Mouse (Mus musculus): ENCODE results near the gene Hist3h2ba. TPM values are rescaled to one million over a fixed set of nuclear protein-coding genes. Genes with fewer than 3 reads are reported as not detected.
A peak's percentile ranks its signal among the peaks of the same experiment; 100 is the strongest.

Hist3h2ba gene
- total RNA-seq, 1 experiment from 2014 or later, result 12.7 TPM

DNA sequence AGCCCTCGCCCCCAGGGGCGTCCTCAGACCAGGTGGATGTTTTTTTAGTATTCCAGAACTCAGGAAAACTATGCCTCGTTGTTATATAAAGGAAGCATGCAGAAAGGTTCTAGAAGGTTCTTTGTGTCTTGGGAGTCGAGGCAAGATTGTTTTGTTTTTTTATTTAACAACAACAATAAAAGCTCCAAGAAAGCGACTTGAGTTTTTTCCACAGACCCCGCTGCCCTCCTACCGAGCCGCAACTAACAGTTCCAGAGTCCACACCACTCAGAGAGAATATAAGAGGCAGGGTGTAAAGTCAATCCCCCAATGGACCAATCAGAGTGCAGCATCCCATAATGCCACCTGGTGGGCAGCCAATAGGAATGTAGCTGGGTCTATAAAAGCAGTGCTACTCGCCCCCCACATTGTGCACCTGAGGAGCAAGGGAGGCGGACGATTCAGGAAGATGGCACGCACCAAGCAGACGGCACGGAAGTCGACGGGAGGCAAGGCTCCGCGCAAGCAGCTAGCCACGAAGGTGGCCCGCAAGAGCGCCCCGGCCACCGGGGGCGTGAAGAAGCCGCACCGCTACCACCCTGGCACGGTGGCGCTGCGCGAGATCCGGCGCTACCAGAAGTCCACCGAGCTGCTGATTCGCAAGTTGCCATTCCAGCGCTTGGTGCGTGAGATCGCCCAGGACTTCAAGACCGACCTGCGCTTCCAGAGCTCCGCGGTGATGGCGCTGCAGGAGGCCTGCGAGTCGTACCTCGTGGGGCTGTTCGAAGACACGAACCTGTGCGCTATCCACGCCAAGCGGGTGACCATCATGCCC, 12.9 kb downstream of the Hist3h2ba start:
- no peak for ATAC-seq (replicated peaks; ENCODE audit: low read depth, poor library complexity, severe bottlenecking)

DNA sequence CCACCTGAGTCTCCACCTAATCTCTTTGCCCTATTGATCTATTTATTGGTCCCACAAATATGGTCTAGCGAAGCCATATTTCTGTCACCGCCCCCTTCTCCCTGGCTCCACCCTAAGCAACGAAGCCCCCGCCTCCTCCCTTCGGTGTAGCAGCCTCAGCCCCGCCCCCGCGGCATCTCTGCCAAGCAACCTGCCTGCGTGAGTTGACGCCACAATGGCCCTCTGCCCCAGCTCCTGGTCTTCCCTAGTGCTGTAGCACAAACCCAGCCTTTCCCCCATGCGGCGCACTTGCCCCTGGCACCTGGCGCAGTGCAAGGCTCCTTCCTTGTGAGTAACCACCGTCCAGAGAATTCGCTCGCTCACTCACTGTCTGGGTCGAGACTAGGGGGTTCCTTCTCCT, 14.8 kb downstream of the Hist3h2ba start:
- no peak for ATAC-seq (replicated peaks; ENCODE audit: low read depth, poor library complexity, severe bottlenecking)

GRCm38 (mm10) chr11:58964216-58964615, 15.5 kb downstream of the Hist3h2ba start:
- no peak for ATAC-seq (replicated peaks; ENCODE audit: low read depth, poor library complexity, severe bottlenecking)

- 0 out of 2 replicates have a peak, but pooled peaks have one; percentile 13 for ATAC-seq (replicated peaks; ENCODE audit: low read depth, poor library complexity, severe bottlenecking)
These were observed 16.5 kb downstream of the Hist3h2ba start for GRCm38 (mm10) chr11:58965001-58965760.

DNA sequence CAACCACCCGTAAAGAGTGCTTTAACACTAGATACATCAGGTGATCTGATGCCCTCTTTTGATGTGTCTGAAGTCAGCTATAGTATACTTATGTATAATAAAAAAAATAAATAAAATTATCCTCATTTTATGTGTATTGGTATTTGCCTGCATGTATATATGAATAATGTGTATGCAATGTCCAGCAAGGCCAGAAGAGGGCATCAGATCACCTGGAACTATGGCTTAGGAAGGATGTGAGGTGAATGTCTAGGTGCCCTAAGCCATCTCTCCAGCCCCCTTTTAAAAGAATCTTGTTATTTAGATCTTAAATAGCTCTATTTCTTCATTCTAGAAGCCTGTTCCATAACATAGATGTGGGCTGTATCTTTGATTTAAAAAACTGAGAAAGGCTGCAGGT, 18.6 kb downstream of the Hist3h2ba start:
- 0 out of 2 replicates have a peak, but pooled peaks have one; percentile 34 for ATAC-seq (replicated peaks; ENCODE audit: low read depth, poor library complexity, severe bottlenecking)

- no peak for ATAC-seq (replicated peaks; ENCODE audit: low read depth, poor library complexity, severe bottlenecking)
These were observed 19.8 kb downstream of the Hist3h2ba start for GRCm38 (mm10) chr11:58968551-58968950.

DNA sequence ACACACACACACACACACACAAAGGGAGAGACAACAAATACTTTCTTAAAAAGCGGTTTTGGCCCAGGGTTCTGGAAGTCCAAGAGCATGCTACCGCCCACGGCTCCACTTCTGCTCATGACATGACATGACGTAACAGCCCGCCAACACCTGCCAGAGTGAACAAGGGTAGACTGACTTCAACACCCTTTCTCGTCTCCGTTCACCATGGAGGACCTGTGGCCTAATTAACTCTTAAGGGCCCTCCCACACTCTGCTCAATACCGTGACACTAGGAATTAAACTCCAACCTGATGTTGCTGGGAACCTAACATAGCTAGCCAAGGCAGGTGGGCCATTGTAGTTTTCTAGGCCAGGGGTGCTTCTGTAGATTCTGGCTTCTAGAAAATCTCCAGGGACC, 20.3 kb downstream of the Hist3h2ba start:
- ATAC-seq (replicated peaks; ENCODE audit: low read depth, poor library complexity, severe bottlenecking), result no peak

DNA sequence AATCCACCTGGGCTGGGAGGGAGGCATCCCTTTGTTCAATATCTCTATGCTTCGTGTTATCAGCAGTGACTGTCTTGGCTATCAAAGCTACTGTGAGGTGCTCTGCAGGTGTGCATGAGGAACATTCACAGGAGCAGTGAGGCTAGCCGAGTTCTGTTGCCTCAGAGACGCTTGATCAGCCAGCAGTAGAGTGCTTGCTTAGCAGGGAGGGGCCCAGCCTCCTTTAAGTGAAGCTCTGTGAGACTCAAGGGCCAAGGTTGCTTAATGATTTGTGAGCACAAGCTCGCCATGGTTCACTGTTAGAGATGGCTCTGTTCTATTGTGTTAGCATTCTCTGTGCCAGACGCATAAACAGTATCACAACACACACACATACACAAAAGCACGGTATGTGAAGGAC, 20.9 kb downstream of the Hist3h2ba start:
- no peak for ATAC-seq (replicated peaks; ENCODE audit: low read depth, poor library complexity, severe bottlenecking)

GRCm38 (mm10) chr11:58970831-58971530, 22.3 kb downstream of the Hist3h2ba start:
- ATAC-seq (replicated peaks; ENCODE audit: low read depth, poor library complexity, severe bottlenecking), result no peak

DNA sequence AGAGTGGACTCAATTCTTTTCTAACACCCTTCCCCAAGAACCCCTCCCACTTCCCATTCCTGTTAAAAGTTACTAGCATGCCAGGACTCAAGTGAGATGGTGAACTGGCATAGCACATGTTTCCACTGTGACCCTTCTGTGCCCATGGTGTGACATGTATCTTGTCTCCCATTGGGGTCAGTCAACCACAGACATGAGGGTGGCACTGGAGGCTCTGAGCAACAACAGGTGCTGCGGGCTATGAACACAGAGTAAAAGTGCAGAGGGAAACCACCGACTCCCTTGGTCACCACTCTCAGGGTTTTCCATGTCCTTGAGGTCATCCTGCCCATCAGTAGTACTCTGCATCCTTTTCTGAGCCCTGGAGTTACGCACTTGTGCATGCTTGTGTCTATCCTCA, 23.1 kb downstream of the Hist3h2ba start:
- ATAC-seq (replicated peaks; ENCODE audit: low read depth, poor library complexity, severe bottlenecking), result no peak

DNA sequence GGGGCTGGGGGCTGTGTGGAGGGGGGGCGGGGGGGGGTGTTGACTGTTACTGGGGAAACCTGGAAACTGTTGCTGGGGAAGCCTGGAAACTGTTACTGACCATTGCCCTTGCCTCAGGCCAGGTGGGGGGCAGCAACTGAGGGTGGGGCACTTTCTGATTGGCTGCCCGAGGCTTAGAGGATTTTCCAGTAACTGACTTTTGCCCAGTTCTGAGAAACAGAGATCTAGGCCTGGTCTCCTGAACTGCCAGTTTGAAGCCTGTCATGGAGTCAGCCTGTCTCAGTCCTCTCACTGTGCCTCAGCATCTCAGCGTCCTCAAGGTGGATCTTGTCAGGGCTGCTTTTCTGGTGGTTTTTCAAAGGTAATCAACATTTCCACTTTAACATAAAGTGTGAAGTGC, 25.7 kb downstream of the Hist3h2ba start:
- no peak for ATAC-seq (replicated peaks; ENCODE audit: low read depth, poor library complexity, severe bottlenecking)

GRCm38 (mm10) chr11:58977150-58977549, 28.4 kb downstream of the Hist3h2ba start:
- peak; percentile 26; the same call in 1 of the 2 replicates for ATAC-seq (replicated peaks; ENCODE audit: low read depth, poor library complexity, severe bottlenecking)

- peak; percentile 9; the same call in 1 of the 2 replicates for ATAC-seq (replicated peaks; ENCODE audit: low read depth, poor library complexity, severe bottlenecking)
These were observed 28.9 kb downstream of the Hist3h2ba start for GRCm38 (mm10) chr11:58977607-58978026.

DNA sequence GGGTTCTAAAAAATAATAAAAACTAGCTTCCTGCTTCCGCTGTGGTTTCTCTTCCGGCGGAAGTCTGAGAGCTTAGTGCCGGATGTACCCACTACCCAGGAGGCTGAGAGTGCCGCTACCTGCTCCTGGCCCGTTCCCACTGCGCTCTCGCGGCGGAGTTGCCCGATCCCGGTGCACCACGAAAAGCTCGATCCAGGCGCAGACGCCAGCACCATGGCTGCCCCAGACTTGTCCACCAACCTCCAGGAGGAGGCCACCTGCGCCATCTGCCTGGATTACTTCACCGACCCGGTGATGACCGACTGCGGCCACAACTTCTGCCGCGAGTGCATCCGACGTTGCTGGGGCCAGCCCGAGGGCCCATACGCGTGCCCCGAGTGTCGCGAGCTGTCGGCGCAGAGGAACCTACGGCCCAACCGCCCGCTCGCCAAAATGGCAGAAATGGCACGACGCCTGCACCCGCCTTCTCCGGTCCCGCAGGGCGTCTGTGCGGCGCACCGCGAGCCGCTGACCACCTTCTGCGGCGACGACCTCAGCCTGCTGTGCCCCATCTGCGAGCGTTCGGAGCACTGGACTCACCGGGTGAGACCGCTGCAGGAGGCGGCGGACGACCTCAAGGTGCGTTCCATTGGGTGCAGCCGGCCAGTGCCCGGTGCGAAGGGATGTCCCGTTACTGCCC, 29.4 kb downstream of the Hist3h2ba start, which contains the start of gene Trim11:
Trim11 (plus strand) TSS at position 67 of the 679 bp plus-strand sequence.
- ATAC-seq (replicated peaks; ENCODE audit: low read depth, poor library complexity, severe bottlenecking), result peak; percentile 41

- no peak for ATAC-seq (replicated peaks; ENCODE audit: low read depth, poor library complexity, severe bottlenecking)
These were observed 29.9 kb downstream of the Hist3h2ba start for GRCm38 (mm10) chr11:58978706-58979030.

DNA sequence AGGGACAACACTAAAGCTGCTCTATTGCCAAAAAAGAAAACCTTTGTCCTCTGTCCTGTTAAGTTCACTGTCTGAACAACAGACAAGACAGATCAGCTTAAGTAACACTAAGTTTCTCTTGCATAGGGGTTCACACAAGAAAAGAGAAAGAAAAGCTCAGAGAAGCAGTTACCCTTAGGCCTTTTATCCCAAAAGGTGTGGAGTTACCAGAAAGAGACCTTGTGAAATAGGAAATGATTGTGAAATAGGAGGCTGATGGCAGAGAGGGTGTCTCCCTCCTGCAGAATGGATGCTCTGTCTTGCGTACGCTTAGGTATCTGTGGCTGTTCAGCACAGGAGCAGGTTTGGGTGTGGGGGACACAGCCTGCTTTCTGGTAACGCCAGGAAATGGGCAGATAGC, 30.5 kb downstream of the Hist3h2ba start:
- no peak for ATAC-seq (replicated peaks; ENCODE audit: low read depth, poor library complexity, severe bottlenecking)

DNA sequence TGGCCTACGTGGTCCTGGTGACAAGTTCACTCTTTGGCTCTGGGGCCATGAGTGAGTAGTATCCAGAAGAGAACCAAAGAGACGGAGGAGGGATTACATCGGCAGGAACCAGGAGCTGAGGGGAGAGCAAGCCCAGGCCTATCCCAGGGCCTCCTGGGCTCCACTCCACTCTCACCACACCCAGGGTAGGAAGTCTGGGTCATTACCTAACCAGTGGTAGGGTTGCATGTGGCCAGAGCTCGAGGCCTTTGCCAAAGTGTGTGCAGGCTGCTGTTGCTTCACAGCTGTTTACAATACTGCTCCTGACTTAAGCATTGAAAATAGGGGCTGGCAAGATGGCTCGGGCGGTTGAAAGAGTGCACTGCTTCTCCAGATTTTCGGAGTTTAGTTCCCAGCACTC, 30.9 kb downstream of the Hist3h2ba start:
- ATAC-seq (replicated peaks; ENCODE audit: low read depth, poor library complexity, severe bottlenecking), result 0 out of 2 replicates have a peak, but pooled peaks have one; percentile 16

DNA sequence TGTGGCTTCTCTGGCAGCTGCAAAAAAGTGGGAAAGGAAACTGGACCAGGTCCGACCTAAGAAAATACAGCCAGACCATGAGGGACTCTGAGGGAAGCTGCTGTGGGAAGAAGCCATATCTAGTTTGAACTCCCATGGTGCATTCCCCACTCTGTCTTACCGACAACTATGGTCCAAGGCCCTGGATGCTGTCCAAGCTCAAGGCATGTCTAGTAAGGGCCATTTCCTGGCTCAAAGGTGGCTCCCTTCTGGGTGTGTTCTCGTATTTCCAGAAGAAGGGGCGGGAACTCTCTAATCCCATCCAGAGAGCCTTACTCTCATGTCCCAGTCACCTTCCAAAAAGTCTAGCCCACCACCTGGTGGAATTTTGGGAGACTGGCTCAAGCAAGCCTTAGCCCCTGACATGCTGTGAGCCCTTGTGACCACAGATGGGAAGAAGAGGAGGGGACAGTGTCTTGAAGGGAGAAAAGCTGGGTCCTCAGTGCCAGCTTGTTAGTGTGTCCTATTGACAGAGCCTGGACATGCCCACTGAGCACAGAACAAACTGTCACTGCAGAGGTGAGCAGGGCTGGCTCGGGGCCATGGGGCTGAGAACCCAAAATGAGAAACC, 31.8 kb downstream of the Hist3h2ba start:
- no peak for ATAC-seq (replicated peaks; ENCODE audit: low read depth, poor library complexity, severe bottlenecking)

Measured in common myeloid progenitor, adult 5-6 weeks (primary cell).